Mouse (Mus musculus): ENCODE results near the gene Slc24a4.
A peak's percentile ranks its signal among the peaks of the same experiment; 100 is the strongest.

The Slc24a4 gene

DNA sequence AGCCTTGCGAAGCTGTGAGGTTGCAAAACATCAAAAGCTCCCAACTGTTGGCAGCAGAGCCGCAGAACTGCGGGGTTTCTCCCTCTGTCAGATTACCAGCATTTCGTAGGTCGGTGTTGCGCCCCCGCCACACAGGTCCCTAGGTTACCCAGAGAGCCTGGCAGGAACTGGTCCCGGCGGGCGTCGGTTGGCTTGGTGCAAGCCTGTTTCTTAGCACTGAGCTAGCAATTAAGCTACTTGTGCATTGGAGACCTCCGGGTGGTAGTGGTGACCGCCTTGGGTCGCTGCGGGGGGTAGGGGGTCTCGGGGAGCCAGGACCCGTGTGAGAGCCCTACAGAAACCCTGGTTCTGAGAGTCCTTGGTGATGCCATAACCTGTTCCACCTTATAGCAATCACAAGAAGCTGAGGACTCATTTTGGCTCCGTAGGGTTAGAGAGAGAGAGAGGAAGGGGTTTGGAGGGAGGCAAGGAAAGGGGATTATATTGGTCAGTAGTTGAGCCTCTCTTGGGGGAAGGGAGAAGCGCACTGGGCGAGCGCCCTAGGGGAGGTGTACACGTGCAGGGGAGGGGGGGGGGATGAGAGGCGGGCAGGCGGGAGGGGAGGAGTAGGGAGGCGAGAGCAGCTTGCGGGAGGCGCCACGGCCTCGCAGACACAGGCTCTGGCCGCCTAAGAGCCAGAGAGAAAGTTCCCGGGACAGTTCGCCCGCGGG lies at the start of gene Slc24a4:
Gene Slc24a4, plus strand, starts transcription at position 653 of the 710 bp plus-strand sequence.
- DNase-seq = peak; percentile 46 to 52

DNA sequence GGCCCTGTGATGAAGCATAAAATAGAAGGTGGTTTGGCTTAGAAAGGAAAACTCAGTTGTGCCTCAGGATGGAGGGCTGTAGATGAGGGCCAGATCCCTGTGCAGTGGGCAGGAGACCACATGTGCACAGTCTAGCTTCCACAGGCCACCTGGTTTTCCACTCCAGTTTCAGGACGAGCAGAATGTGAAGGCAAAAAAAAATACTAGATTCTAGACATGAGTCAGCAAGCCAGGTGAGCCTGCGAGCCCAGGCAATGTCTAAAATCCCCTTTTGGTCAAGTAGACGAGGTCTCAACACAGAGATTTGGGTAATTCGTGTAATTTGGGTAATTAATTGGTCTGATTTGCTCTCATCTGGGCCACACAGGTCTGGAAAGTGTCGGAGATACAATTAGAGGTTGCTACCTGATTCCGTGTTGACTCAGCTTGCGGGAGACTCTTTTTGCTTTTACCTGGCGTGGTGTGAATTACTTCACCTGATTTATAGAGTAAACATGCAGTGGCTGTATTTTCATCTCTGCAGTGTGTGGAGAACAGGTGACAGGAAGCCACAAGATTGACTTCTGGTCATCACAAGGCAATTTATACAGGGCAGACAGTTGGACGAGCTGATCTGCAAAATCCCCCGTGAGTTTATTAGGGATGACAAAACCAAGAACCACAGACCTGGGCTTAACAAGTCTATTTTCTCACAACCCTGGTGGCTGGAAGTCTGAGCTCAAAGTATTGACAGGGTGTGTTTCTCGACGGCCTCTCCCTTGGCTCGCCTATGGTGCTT lies 45.7 kb upstream of the Slc24a4 start:
- DNase-seq = no peak

DNA sequence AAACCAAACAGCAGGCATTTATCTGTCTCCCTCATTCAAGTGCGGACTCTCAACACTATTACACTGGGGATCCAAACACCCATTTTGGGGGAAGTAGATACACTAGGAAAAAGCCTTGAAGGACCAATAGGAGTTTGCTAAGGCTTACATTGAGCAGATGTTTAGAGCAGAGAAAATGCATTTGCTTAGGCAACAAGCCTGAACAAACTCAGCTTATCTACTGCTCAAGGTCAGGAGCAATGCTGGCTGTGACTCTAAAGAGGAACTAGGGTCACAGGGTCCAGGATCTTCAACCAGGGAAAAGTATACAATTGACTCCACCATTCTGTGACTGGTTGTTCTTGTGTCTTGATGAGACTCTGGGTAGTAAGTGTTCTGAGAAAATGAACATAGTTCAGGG lies 38.0 kb upstream of the Slc24a4 start:
- DNase-seq = no peak

DNA sequence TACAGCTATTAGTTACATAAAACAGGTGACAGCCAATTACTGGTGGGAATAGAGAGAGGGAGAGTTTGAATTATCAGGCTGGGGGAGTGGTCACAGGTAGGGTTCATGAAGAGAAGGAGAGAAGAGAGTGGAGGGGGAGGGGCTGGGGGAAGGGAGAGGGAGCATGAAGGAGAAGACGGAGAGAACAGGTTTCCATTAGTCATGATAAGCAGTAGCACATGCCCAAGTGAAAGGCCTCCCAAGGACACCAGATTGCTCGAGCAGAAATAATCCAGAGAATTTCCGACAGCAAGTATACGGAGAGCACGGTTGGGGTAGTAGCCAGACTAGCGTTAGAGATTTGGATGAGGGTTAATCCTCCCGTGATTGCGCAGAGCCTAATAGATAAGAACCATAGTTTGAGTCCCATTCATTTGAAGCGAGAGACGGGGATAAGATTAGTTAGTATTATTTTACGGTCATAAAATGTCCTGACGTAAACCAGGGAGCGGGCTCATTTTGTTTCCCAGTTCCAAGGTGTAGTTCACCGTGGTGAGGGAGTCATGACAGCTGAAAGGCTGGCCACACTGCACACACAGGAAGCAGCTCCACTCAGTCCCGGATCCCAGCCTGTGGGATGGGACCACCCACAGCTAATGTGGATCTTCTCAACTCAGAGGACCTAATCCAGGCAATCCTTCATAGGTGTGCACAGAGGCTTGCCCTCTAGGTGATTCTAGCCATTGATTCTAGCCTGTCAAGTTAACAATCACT lies 36.0 kb upstream of the Slc24a4 start:
- no peak for DNase-seq

DNA sequence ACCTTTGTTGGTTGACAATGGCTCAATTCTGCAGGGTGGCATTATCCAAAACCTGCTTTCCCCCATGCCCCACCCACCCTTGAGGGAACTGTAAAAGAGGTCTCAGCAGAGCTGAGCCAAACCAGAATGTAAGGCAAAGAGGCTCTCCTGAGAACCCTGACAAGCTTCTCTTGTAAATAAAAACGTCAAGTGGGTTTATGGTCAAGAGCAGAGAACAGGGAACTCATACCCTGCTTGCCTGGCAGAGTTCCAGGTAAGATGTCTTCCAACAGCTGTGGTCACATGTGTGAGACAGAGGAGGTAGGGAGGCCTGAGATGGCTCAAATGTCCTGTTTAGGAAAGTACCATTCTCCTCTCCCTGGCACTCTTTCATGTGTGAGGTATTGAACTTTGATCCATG lies 22.5 kb upstream of the Slc24a4 start:
- peak in 1 of 2 experiments; percentile 11 for DNase-seq

DNA sequence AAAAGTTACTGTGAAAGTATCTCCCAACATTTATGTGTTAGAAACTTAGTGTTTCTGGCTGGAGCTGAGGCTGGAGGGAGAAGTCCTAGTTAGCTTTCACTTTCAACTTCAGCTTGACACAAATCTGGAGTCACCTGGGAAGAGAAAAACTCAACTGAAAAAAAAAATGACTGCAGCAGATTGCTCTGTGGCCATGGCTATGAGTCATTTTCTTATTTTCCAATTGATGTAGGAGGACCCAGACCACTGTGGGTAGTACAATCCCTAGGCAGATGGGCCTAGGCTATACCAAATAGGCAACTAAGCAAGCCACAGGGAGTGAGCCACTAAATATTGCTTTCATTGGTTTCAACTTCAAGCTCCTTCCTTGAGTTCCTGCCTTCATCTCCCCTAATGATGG lies 19.7 kb upstream of the Slc24a4 start:
- no peak for DNase-seq

DNA sequence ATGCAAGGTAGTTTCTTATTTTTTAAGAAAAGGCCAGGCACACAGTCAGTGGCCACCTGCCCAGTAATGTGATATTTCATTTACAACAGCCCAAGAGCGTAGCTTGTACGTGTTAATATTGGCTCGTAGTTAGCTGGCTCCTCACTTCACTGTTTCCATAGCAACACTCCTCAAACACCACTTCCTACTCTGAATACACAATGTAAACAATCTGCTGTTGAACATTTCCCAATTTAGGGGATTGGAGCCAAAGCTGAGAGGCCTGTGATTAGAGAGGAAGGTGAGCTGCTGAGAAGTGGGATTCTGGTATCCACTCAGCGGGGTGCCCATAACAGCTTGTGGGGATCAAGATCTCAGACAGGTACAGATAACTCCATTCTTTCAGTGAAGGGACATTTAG lies 16.0 kb upstream of the Slc24a4 start:
- DNase-seq = no peak

DNA sequence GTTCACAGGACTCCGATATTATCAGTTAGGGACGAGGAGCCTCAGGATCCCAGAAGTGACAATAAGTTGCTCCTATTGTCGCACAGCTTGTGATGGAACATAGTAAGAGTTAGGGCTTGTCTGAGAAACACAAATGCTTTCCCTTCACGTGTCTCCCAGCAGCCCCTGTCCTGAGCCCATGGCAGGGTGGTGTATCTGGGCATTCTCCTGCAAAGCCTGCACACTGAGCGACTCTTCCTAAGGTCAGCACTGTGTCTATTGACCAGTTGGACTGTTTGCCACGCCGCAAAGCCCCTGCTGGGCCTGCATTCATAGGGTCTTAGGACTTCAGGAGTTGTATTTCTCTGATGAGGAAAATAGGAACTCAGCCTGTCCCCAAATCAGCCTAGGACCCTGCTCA lies 15.6 kb upstream of the Slc24a4 start:
- no peak for DNase-seq

DNA sequence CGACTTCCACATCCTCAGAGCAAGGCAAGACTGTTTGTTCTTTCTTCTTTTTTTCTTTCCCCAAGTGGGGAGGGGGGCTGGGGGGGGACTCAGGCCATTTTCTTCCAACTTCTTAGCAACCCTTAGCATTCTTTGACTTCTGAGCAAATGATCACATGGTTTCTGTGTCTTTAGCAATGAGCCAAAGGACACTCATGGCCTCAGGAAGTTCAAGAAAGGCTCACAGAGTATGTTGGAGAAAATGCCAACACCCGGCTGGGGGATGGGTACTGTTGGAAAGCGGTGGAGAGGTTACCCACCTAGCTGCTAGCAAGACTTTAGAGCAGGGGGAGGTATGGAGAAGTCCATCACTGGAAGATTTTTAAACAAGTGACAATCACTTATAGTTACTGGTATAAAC lies 15.1 kb upstream of the Slc24a4 start:
- no peak for DNase-seq

DNA sequence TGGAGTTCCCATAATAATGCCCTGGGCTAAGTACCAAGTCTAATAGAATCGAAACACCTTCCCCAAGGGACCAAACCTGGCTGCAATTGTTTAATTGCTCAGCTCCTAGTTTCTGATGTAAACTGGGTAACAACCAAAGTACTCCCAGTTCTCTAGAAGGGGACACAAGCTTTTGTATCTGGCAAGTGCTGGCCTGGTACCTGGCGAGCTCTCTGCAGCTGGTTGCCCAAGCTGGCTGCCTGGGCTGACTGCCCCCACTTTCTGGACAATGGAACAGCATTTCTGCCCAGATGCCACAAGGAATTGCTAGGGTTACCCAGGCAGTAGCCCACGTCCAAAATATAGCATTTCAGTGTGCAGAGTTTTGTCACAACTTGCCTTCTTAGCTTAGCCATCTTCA lies 12.0 kb upstream of the Slc24a4 start:
- no peak for DNase-seq

DNA sequence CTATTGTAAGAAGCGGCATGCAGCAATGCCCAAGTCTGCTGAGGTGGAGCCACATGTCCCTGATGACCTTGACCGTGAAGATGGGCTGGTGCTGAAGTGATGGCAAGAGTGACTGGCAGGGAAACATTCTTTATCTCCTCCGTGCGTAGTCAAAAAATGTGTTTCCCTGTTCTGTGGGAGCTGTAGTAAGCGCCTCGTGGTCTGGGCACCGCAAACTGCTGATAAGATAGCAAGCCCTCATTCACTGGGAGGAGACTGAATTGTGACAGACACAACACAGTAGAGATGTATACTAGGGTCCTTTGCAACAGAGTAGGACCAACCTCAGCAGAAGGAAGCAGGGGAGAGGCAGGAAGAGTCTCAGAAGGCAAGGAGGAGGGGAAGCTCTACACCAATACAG lies 10.5 kb upstream of the Slc24a4 start:
- no peak for DNase-seq

DNA sequence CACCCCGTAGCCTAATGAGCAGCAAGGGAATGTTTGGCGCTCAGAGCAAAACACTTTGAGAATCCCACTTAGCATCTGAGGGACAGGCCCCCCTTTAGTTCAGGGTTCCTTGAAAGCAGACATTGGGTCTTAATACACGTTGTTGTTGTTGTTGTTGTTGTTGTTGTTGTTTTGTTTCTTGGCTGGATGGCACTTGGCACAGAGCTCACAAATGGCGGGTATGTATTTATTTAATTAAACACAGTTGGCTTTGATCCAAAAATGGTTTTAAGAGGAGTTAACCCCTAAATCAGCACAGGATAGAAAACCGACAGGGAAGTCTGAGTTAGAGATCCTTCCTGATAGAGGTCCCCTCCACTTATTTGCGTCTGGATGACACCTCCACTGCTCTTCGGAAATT lies 932 bp upstream of the Slc24a4 start:
- no peak for DNase-seq

DNA sequence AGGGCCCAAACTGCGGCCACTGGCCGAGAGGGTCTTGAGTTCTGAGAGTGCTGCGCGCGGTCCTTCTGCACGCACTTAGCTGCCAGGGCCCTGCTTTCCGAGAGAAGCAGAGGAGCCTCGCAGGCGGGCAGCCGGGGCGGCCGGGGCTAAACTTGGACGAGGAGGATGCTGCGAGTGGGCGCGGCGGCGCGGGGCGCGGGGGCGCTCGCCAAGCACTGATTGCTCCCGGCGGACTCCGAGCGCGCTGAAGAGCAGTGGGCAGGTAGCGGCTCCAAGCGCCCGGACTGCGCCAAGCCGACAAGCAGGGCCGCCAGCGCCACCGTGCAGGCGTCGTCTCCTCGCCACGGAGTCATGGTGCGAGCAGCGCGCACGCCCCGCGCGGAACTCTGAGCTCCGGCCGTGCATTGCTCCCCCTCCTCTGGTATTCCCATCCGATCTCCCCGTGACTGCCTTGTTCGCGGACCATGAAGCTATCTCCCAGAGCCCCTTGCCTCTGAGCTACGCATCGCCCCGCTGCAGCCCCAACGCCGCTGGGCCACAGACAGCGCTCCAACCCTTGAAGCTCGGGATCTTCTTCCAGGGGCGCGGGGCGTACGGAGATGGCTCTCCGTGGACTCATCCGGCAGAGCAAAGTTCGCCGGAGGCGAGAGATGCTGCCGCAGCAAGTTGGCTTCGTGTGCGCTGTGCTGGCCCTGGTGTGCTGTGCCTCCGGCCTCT lies 416 bp downstream of the Slc24a4 start:
- DNase-seq = peak; percentile 72 to 79

DNA sequence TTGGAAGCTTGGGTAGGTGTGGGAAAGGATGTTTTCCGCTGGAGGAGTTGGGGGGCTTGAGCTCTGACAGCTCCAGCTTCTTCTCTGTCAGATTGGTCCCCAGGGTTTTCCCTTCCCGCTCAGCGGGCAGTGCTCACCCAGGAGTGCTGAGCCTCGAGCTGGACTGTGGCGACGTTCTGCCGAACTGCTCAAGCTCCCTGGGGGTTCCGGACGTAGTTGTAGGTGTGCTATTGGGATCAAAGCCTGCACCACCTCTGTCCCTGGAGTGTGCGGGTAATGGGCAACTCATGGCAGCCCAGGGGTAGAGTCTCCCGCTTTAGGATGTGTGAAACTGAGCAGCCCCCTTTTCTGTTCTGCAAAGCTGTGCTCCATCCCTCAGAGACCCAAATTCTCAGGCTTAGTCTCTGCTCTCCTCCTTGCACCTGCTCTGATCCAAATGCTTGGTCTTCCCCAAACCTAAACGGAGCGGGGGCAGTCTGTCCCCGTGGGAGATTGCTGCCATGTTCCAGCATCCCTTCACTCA lies 1.0 kb downstream of the Slc24a4 start:
- DNase-seq = peak; percentile 22 to 27

DNA sequence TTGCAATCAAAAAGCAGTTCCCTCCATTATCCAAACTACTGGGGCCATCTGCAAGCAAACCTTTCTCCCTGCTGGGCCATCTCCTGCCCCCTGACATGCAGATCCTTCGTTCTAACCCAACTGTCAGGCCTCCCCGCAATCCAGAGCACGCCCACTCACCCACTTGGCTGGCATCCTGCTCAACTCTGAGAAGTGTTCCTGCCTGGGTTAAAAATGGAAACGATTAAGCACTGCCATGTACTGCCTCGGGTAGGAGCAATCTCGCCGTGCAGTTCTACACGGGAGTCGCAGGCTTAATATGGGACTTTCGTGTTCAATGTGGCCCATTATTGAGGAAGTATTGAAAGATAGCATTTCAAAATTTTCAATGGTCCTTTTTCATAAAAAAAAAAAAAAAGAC lies 11.2 kb downstream of the Slc24a4 start:
- DNase-seq = peak; percentile 30 to 50

DNA sequence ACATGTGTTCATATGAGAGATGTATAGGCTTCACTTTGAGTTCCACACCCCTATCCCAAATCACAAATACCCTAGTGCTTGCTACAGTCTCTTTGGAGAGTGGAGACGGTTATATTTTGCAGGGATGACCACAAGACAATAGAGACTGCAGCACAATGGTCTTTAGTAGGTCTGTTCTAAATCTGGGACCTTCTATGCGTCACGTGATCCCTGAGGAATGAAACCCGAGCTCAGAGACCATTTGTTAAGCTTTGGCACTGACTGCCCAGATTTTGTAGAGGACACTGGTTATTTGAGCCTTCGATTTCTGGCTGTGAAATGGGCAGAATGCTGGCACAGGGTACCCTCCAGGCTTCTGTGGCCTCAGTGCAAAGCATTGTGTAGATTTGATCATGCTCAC lies 12.8 kb downstream of the Slc24a4 start:
- DNase-seq = no peak

DNA sequence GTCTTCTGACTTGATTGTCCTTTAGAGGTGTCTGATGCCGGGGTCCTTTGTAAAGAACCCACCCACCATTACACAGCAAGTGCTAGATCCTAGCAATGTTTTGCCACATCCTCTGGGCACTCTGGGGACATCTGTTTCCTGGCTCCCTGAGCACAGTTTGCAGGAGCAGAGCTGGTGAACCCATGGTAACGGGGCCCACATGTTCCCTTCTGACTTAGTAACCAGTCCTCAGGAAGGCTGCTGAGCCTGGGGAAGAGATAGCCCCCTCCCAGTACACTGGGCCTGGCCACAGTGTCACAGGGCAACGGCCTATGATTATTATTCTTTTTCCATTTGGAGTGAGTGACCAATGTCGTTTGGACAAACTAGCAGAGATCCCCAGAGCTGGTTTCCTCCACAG lies 19.1 kb downstream of the Slc24a4 start:
- no peak for DNase-seq

DNA sequence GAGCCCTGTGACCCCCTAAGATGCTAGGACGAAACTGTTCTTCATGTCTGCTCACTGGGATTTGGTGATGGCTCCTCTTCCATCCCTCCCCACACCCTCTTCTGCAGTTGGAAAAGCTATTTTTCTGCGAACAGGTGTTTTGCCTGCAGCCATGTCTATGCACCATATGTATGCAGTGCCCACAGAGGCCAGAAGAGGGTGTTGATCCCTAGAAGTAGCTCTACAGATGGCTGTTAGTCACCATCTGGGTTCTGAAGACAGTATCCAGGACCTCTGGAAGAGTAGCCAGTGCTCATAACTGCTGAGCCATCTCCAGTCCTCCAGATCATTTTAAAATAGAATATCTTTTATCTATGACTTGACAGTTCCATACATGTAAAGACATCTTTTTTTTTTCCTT lies 20.2 kb downstream of the Slc24a4 start:
- DNase-seq = peak; percentile 48 to 59

DNA sequence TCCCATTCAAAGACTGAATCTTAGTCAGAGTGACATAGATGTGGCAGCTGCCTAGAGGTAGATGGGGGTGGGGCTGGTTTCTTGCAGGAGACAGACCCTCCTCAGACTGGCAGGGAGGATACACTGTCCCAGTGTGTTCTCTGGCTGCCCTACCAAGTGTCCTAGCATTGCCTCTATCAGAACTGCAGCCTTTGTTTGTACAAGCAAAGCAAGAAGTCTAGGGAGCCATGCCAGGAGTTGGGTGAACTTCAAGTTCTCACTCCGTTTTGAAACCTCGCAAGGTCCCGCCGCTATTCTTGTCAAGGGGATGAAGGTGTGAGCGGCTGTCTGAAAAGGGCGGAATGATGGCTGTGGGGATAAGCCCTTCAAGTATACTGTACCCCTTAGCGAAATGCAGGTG lies 22.7 kb downstream of the Slc24a4 start:
- DNase-seq = no peak

DNA sequence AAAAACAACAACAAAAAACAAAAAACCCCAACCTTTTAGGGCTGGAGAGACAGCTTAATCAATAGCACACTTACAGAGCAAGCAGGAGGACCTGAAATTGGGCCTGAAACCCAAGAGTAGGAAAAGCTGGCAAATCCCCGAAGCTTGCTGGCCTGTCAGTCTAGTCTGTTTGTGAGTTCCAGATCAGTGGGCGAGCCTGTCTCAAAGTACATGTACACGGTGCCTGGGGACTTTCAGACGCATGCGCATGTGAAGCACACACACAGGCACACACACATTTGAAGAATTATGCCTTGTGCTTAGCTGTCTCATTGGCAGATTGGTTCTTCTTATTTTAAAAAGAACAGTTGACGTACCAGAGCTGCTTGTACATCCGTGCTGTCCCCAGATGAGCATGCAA lies 25.3 kb downstream of the Slc24a4 start:
- DNase-seq = peak in 1 of 2 experiments; percentile 23

DNA sequence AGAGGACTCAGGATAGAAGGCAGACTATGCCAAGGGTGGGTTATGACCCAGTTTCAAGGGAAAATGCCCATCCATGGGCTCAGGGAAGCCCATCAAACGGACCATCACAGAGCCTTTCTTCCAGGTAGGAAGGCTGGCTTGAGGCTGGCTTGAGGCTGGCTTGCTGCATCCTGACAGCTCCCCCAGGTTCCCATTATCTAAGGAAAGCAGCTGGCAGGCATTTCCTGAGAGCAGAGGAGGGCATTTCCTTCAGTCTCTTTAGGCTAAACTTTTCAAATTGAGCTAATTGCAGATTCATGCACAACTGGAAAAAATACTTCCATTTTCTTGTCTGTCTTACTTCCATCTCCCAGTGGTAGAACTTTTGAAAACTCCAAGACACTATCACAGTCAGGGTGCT lies 26.3 kb downstream of the Slc24a4 start:
- no peak for DNase-seq

DNA sequence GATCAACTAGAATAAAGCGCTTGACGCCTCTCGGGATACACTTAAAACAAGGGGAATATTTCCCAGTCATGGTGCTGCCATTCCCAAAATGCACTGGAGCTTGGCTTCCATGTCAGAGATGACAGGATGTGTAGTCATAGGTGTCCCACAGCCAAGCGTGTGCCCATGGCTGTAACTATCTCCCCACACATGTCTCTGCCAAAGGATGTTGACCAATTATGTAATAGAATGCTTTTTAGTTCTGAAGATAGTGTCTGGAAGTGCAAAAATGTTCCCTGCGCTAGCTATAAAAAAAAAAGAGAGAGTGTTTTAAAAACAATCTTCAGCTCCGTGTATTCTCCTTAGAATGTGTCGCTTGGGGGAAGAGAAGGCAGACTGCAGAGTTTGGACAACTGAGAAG lies 36.1 kb downstream of the Slc24a4 start:
- no peak for DNase-seq

Measured in cerebellum, postnatal 10 days (tissue).